Mouse (Mus musculus) gastrocnemius, postnatal 36 days (tissue): Measurements from ENCODE around the gene Gstm5. TPM values are rescaled to one million over a fixed set of nuclear protein-coding genes. Genes with fewer than 3 reads are reported as not detected.
"Not testable (repeated sequence)": the region's sequence is repeated elsewhere in the genome, so short reads cannot be mapped to it uniquely, and the experiment has no call there.

Experiments used
- DNase-seq, 2 experiments: peaks; one replicate each; pipeline ENCODE4 v3.0.0; 2022
- intact Hi-C: fragments of 180-260 bp; cut with DNase I; formaldehyde crosslinking; loops from one replicate; pipeline ENCODE4 v1.15.1; 2025
- total RNA-seq, 2 experiments: library from RNA; stranded (reverse); gene quantifications; 2 replicates each; pipeline ENCODE4 v1.2.3; 2021

The Gstm5 gene
- total RNA-seq, 2 experiments from 2014 or later, result 66.3 to 72.8 TPM

DNA sequence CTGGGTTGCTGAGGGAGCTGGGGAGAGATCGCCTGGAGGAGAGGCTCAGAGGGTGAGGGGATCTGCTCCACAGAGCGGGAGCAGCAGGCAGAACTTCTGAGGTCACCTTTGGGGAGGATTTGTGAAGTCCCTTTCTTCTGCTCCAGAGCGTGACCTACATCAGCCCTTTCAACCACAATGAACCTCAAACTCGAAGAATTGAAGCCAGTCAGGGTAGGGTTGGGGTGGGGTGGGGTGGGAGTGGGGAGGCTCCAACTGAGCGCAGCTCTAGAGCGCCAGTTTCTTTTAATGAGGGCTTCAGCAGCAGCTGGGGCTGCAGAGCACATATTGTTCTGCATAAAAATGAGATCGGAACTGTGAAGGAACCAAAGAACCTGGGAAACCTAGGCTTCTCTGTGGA, 26.5 kb upstream of the Gstm5 start:
- intact Hi-C loops, result no loop called here
- DNase-seq, result no peak

GRCm38 (mm10) chr3:107869925-107870324, 25.7 kb upstream of the Gstm5 start:
- intact Hi-C loops, result no loop called here
- no peak for DNase-seq

DNA sequence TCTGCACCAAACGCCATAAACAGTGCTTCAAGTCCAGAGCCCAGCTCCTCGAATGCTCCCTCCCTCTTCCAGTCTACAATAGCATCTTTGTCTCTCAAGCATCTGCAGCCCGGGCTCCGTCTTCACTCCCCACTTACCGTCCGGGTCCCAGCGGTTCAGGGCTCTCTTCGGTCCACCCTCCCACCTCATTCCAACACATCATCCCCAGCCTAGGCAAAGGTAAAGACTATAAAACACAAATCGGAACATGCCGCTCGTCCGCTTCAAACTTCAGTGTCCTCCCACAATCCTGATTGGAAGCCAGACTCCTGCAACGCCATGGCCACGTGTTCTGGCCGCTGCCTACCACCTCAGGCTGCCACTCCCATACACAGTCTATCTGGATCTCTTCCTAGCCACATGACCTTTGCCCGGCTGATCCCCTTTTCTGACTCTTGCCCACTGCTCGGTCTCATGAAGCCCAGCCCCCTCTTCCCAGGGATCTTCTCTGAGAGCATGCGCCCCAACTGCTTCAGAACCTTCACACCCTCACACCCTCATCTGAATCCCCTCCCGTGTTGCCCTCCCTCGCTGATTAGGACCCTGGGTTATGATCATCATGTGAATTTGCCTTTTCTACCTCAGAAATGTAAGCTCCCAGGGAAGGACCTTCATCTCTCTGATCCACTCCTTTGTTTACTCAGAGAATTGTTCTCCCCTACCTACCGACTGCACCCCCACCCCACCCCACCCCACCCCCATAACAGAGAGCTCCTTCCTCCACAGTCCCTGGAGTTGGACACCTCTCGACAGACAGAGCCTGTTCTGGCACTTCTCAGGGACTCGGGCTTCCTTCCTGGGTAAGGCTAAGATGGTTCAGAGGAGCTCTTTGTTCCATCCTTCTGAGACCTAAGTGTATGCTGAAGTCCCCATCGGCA, 22.0 kb upstream of the Gstm5 start:
- intact Hi-C loops, result no loop called here
- no peak for DNase-seq

DNA sequence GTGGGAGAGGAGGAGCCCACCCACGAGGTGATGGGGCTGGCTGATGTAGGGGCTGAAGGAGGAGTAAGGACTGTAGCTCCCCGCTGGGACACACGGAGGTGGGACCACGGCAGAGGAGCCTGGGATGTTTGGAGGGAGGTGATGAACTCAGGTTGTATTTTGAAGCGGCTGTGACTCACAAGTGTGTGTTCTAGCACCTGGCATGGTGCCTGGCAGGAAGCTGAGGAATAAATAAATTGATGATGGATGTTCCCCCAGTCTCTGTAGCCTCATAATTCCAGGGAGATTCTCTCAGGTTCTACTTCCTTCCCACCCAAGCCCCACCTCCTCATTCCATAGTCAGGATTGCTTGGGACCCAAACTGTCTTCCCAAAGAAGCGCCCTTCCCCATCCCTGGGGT, 20.4 kb upstream of the Gstm5 start:
- intact Hi-C loops, result no loop called here

DNA sequence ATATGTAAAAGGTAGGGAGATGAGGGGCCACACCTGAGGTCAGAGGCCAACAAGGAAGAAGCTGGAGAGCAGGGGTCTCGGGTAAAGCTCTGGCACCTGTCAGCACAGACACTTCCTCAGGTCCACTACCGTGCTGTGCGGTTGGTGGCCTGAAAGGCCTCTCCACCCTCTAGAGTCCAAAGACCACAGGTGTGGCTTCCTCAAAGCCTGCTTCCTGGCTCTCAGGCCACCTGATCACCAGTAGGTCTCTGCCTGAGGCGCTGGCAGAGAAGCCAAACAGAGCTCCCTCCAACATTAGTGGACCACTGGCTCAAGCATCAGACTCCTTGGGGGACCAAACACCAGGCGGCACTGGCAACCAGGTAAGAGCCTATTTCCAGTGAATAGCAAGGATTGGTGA, 18.6 kb upstream of the Gstm5 start, which contains the start of gene Eps8l3:
Gene Eps8l3 (plus strand): TSS at position 225 of the 400 bp plus-strand sequence.
- intact Hi-C loops, result no loop called here

More for the DNA sequence above, 20.4 kb upstream of the Gstm5 start:
- DNase-seq, result no peak

DNA sequence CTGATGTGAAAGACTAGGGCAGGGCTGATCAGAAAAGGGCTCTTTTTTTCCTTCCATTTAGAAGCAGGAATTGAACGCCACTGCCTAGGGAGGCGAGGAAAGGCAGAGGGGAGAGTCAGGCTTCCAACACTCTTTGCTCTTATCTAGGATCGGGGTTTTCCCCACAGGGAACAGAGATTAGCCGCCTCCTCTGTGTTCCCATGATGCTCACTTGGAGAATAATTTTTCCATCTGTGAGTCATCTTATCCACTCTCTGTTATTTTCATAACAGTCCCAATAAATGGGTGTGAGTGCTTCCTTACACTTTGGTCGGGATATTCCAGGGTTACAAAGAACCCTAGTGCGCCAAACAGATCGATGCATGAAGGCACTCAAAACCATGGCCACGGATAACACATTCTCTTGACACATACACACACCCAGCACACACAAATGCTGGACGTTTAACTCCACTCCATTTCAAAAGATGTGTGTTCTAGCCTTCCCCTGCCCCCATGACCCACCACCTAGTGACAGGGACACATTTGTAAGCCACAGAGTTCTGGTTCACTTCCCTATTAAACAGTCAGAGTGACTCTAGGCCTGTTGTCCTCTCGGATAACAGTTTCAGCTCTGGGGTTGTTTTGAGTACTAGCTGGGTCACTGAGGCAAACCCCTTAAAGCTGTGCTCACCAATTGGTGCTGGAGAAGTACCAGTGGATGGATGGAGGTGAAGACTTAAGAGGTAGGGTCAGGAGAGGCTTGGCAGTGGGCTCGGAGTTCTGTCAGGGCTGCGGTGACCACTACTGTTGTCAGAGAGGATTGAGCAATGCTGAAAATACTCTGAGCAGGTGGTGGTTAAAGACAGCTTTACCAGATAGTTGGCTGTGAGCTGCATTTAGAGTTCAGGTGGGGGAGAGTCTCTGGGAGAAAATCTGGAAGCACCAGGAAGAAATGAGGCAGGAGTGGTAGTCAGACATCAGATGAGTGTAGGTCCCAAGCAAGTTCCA, 17.6 kb upstream of the Gstm5 start:
- intact Hi-C loops, result no loop called here
- no peak for DNase-seq

More for the DNA sequence above, 18.6 kb upstream of the Gstm5 start, which contains the start of gene Eps8l3:
- no peak for DNase-seq

DNA sequence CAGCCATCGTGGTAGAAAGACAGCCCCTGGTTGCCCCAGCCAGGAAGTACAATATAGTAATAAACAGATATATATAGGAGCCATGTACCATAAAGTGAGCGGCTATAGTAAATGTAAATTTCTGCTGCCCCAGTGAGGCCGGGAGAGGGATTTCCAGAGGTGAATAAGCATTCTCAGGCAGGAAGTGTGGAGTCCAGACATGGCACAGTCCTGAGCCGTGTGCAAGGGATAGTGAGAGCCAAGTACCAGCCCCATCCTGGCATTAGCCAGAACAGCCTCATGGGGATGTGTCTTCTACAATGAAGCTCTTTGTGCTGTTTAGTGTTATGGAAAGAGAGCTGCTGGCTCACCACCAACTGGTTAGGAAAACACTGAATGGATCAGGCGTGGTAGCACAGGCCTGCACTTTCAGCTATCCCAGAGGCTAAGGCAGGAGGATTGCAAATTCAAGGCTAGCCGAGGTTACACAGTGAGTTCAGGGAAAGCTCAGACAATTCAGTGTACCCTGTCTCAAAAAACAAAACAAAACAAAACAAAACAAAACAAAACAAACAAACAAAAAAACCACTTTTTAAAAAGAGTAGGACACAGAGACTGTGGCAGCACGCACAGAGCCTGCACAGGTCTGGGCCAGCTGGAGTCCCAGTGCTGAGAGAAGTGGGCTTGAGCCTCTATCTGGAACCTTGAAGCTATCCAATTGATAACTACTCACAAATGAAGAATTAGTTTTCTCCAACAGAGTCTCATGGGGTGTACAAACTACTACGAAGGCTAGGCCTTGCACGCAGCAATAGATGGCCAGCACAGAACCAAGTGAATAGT, 7.7 kb upstream of the Gstm5 start:
- intact Hi-C loops, result no loop called here

DNA sequence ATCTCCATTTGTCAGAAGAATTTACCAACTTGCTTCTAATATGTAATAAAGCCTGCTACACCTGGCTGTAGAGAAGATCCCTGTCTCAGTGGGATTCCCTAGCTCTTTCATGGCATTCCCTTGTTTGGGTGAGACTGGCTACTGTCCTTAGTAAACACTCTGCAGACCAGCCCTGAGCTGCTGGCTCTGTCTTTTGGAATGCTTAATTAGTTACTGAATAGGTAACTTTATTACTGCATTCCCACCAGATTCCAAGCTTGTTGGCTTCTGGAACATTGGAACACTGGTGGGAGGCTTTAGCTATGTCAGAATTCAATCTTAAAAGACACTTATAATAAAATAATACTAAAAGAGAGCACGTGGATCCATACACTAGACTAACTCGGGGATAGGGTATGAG, 6.4 kb upstream of the Gstm5 start:
- intact Hi-C loops, DNase-seq: not testable (repeated sequence)

More for the DNA sequence above, 7.7 kb upstream of the Gstm5 start:
- no peak for DNase-seq

GRCm38 (mm10) chr3:107895194-107895719, 364 bp upstream of the Gstm5 start:
- no peak for DNase-seq

DNA sequence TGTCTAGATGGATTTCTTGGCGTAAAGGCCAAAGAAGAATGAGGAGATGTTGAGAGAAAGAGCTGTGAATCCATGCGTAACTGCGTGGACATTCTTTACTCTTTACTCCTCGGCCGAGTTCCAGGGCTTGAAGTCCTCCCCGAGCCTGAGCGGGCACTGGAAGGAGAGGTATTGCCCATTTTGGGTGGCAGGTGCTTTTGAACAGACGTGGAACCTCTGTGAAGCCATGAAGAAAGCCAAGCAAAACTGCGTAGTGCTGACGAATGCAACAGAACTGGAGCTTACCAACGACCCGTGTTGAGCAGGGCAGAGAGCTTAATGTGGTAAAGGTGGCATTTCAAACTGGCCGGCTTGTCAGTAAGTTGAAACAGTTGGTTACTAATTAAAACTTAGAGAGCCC, 3.1 kb downstream of the Gstm5 start:
- DNase-seq, result no peak

More at GRCm38 (mm10) chr3:107895194-107895719, 364 bp upstream of the Gstm5 start:
- intact Hi-C loops, result no loop called here

GRCm38 (mm10) chr3:107900955-107901673, 5.5 kb downstream of the Gstm5 start:
- intact Hi-C loops, result no loop called here
- DNase-seq, result no peak

More for the DNA sequence above, 3.1 kb downstream of the Gstm5 start:
- intact Hi-C loops, result no loop called here

DNA sequence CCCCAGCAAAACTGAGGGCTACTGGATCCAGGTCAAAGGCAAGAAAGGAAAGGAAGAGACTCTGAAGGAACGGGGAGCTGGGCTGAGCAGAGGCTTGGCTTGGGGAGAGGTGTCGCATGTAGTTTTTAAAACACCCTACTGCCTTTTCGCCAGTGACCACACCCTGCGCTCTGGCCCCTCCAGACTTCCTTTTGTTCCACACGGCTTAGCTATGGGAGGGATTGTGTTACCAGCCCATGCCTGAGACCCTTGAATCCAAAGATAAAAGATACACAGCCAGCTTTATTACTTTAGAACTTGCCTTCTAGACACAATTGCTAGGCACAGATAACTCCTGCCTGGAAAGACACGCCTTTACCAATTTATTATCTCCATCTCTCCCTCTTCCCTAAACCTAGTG, 10.3 kb downstream of the Gstm5 start:
- intact Hi-C loops, result no loop called here

GRCm38 (mm10) chr3:107916674-107917073, 21.1 kb downstream of the Gstm5 start:
- no peak for DNase-seq
- intact Hi-C loops, result no loop called here

More for the DNA sequence above, 10.3 kb downstream of the Gstm5 start:
- no peak for DNase-seq

DNA sequence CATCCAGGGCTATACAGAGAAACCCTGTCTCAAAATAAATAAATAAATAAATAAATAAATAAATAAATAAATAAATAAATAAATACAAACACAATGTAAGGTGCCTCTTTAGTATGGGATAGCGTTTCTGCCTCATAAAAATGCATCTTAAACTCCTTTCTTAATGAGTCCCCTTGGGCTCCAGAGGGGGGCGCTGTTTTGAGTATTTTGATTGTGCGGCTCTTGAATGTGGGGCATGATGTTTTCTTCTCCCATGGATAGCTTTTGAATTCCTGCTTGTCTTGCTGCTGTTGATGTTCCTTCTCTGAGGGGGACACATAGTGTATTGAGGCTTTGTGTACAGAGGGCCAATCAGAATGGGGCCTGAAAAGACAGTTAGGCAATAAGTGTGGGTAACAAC, 21.5 kb downstream of the Gstm5 start:
- no peak for DNase-seq
- intact Hi-C loops, result no loop called here

- peak in 1 of 2 experiments; percentile 27 for DNase-seq
- intact Hi-C loops, result loop anchor here (2.0 kb wide), 1 partner anchor 51 kb away; no protein-coding TSS in a partner anchor
Observed at GRCm38 (mm10) chr3:107917783-107918408, 22.3 kb downstream of the Gstm5 start.

DNA sequence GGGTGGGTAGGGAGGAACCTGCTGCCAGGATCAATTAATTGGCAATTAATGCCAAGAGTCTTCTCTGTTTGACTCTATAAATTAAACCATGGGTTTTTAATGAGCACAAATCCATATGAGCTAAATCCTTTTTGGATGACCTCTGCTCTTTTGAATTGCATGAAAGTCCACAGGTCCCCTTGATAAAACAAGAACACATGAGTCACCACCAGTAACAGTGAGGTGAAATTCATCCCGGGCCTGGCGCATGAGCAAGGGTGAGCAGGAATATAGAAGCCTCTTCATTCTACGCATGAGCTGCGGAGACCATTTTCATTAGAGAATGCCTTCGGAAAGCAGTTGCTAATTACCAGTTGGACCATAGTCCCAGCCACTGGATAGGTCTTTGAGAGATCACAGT, 24.7 kb downstream of the Gstm5 start:
- intact Hi-C loops, result no loop called here
- no peak for DNase-seq

DNA sequence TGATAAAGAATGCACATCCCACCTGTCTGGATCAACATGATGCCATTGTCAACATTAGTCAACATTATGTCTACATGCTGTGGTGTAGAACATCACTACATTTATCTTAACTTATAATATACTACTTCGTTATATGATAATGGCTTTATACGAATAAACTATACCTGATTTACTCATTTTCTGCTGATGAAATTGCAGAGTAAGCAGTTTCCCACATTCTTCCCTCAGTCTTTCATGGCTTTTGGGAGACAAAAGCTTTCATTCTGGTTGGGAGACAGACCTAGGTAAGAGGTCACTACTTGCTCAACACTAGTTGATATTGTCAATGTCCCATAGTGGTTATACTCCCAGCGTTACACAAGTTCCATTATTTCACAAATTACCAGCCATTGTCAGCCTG, 29.7 kb downstream of the Gstm5 start:
- no peak for DNase-seq
- intact Hi-C loops, result no loop called here

GRCm38 (mm10) chr3:107927841-107928240, 32.2 kb downstream of the Gstm5 start:
- no peak for DNase-seq
- intact Hi-C loops, result no loop called here
